Mouse (Mus musculus): ENCODE measurements around the gene Pla2g10. TPM values are rescaled to one million over a fixed set of nuclear protein-coding genes. Genes with fewer than 3 reads are reported as not detected.

Gene Pla2g10
- total RNA-seq, 2 experiments from 2014 or later = not detected

DNA sequence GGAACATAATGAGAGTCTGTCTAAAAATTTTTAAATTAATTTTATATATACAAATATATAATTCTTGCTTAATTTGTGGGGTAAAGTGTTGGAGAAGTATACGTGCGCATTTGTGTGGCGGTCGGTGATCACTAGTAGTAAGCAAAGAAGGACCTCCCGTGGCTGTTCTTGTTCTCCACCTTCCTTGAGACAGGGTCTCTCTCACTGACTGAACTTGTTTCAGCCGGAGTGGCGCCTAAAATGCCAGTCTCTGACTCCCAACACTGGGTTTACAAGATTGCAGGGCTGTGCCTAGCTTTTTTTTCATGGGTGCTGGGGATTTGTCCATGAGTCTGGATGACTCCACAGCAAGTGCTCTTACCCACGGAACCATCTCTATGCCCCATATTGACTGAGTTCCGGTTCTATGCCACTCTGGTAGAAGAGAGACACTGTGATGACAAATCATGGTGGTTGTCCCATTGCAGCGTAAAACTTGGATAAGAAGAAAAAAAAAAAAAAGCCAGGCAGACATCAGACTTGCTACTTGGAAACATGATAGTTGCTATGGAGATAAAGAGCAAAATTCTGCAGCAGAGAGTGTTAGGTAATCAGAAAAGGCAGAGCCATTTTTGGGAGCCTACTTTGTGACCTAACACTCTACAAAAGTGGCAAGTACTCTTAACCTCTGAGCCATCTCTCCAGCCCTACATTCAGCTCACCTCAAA is 62.2 kb downstream of the Pla2g10 start:
- peak overlapping the region; percentile 79 for H3K4me3 ChIP-seq
- DNase-seq (ENCODE audit: extremely low spot score in 1 of 2, low spot score in 2 of 2) = no peak
- intact Hi-C loops (cut with DNase I) = no loop called here
- H3K27ac ChIP-seq = peak overlapping the region; percentile 95
- no peak for TF ChIP-seq CTCF (IDR thresholded peaks at IDR 0.05)

DNA sequence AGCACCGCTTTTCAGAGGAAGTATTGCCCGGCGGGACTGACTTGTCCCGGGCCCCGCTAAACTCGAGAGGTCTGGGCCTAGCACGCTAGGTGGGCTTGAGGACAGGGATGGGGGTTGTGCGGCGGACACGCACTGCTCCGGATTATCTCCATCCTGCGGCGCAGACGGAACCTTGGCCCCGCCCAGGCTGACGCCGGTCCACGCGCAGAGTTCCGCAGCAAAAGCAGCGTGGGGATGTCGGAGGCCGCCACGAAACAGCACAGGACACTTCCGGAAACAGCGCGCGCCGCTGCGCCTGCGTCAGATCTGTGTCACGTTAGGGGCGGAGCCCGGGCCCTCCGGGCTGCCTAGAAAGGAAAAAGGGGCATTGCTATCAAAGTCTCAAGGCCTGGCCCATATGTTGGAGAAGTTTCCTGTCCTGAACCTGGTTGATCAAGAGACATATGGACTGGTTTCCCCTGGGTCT is 62.9 kb downstream of the Pla2g10 start, which contains the start of gene Parn:
Gene Parn (minus strand): TSS at position 293 of the 466 bp plus-strand sequence.
- no peak; the same call in 1 of the 2 replicates for TF ChIP-seq CTCF (IDR thresholded peaks at IDR 0.05)
- Histone ChIP-seq H3K27ac (peak within 1 kb of the TSS; percentile 95), H3K4me3 (peak within 1 kb of the TSS; percentile 79)
- peak; percentile 93 to 97 for DNase-seq (ENCODE audit: extremely low spot score in 1 of 2, low spot score in 2 of 2)
- intact Hi-C loops (cut with DNase I) = no loop called here

Other genes starting within 250 kb of the Pla2g10 start
- gene Parn, start 62.8 kb downstream of the Pla2g10 start, total RNA-seq (2021) = 10 to 100 TPM; 21.0 to 22.8 TPM
- gene Bfar, start 59.1 kb downstream of the Pla2g10 start, total RNA-seq (2021) = 10 to 100 TPM; 34.8 to 40.6 TPM
- gene 3110001I22Rik, start 59.1 kb downstream of the Pla2g10 start, total RNA-seq (2021) = 1 to 10 TPM; 3.9 to 5.3 TPM
- gene Rrn3, start 49.7 kb upstream of the Pla2g10 start, total RNA-seq (2021) = 10 to 100 TPM; 44.9 to 50.8 TPM
- gene Ntan1, start 87.9 kb upstream of the Pla2g10 start, total RNA-seq (2021) = 10 to 100 TPM; 92.8 to 99.1 TPM
- 10 to 100 TPM; 70.4 to 73.0 TPM for gene Pdxdc1, start 172.1 kb upstream of the Pla2g10 start, total RNA-seq (2021)
- 10 to 100 TPM; 62.7 to 69.9 TPM for gene Mpv17l, start 172.2 kb upstream of the Pla2g10 start, total RNA-seq (2021)

All from left cerebral cortex, adult 2 months (tissue).